Mouse (Mus musculus): ENCODE measurements around the gene Abhd8. TPM values are rescaled to one million over a fixed set of nuclear protein-coding genes. Genes with fewer than 3 reads are reported as not detected.

The Abhd8 gene
- 94.1 TPM for total RNA-seq (2023)

DNA sequence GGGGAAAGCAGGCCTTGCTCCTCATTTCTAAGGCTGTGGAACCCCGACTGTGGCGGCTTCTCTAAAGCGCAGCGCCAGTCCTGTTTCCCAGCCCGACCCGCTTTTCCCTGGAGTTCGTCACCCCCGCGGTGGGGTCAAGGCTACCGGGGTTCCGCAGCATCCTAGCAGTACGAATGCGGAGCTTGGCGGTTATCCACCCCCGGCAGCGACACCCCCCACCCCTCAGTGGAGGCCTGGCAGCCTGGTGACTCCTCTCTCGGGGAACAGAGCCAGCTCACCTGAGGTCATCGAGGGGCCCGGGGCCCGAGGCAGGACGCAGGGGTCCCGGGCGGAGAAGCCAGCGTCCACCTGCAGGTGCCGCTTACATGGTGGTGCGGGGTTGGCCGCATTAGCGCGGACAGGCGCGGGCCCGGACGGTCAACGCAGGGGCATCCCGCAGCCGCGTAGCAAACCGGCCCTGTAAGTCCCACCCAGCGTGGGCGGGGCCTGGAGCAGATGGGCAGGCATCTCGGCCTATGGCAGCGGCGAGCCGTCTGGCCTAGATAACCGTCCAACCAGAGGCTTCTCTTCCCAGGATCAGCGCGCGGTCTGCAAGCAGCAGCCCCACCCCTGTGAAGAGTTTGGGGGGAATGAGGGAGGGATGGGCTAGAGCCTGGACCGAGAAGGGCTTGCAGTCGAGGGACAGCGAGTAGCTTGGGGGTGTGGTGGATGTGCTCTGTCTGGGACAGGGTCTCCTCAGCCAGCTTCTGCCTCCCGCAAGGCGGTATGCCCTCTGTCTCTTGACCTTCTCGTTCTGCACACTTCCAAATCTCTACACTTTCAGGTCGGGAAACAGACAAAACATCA is at the start of gene Abhd8:
Gene Abhd8, minus strand, starts transcription at position 468 of the 846 bp plus-strand sequence.

DNA sequence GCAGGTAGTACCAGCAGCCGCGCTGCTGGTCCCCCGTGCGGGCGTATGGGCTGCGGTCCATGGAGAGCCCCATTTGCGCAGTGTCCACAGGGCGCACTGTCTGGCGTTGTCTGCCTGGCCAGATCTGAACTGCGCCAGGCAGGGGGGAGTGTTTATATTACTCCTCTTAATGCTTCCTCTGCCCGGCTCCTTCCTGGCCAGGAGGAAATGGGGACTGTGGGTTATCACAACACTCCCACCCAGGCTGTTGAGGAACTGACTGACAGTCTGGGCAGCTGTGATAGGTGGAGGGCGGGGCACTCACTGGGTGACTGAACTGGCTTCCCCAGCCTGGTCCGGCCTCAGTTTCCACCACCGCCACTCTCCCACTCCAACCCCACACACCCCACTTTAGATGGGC is 48.2 kb upstream of the Abhd8 start, which contains the start of gene Plvap:
Gene Plvap, minus strand, starts transcription at position 109 of the 400 bp plus-strand sequence.

DNA sequence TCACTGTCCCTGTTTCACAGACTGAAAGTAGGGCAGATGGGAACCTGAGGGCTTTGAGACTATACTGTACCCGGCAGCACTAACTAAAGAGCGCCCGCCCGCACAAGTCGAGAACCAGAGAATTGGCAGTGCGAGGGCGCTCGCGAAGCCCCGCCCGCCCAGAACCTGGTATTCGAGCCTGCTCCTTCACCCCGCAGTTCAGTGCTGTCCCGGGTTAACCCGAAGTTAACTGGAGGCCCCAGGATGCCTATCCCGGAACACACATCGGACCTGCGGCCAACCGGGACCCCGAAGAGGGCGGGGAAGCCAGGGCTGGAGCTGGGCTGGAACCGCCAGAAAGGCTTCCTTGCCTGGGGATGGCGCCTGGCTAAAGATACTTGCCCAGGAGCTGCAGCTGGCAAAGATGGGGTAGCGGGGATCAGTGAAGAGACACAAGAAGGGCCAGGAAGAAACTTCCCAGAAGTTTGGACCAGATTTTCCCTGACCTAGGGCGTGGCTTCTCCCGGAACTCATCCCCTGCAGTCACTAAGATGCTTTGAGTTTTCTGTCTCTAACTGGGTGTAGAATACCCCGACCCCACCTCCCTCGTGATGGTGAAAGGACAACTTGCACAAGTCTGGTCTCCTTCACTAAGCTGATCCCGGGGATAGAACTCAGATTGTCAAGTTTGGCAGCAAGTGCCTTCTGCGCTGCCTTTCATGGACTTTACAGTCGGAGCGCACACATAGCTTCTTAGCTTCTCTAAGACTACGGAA is 24.4 kb upstream of the Abhd8 start, which contains the start of gene Gtpbp3:
Gene Gtpbp3, plus strand, starts transcription at position 413 of the 755 bp plus-strand sequence.

GRCm38 (mm10) chr8:71485142-71486135 is 22.0 kb upstream of the Abhd8 start, which contains the start of gene Ano8:
Gene Ano8 (minus strand): TSS chr8:71485963.

GRCm38 (mm10) chr8:71468916-71469315 is 5.5 kb upstream of the Abhd8 start, which contains the start of gene Dda1:
Gene Dda1 (plus strand): TSS chr8:71469199.

GRCm38 (mm10) chr8:71464513-71465500 is 1.4 kb upstream of the Abhd8 start, which contains the start of gene Mrpl34:
Gene Mrpl34 (plus strand): TSS chr8:71464959.

Other genes with a start within 250 kb of the Abhd8 start
- 140 TPM for gene Myo9b, start 190.9 kb downstream of the Abhd8 start, total RNA-seq (2023)
- 27.1 TPM for gene Haus8, start 190.7 kb downstream of the Abhd8 start, total RNA-seq (2023)
- 295 TPM for gene Use1, start 96.8 kb downstream of the Abhd8 start, total RNA-seq (2023)
- 19.0 TPM for gene Ocel1, start 92.4 kb downstream of the Abhd8 start, total RNA-seq (2023)
- gene Nr2f6, start 81.7 kb downstream of the Abhd8 start, total RNA-seq (2023), result 4.8 TPM
- 0.47 TPM for gene Ushbp1, start 67.9 kb downstream of the Abhd8 start, total RNA-seq (2023)
- 107 TPM for gene Babam1, start 66.8 kb downstream of the Abhd8 start, total RNA-seq (2023)
- gene Ankle1, start 57.6 kb downstream of the Abhd8 start, total RNA-seq (2023), result 1.6 TPM
- gene Mrpl34, start 1.3 kb upstream of the Abhd8 start, total RNA-seq (2023), result 33.8 TPM
- 106 TPM for gene Dda1, start 5.5 kb upstream of the Abhd8 start, total RNA-seq (2023)
- 22.8 TPM for gene Ano8, start 22.3 kb upstream of the Abhd8 start, total RNA-seq (2023)
- 15.5 TPM for gene Gtpbp3, start 24.4 kb upstream of the Abhd8 start, total RNA-seq (2023)
- gene Plvap, start 48.1 kb upstream of the Abhd8 start, total RNA-seq (2023), result 2.1 TPM
- gene Ccdc194, start 62.1 kb upstream of the Abhd8 start, total RNA-seq (2023), result not detected
- gene Bst2, start 73.8 kb upstream of the Abhd8 start, total RNA-seq (2023), result 38.1 TPM
- 32.3 TPM for gene Mvb12a, start 79.3 kb upstream of the Abhd8 start, total RNA-seq (2023)
- gene Tmem221, start 95.2 kb upstream of the Abhd8 start, total RNA-seq (2023), result 0.83 TPM
- gene Nxnl1, start 102.9 kb upstream of the Abhd8 start, total RNA-seq (2023), result not detected
- gene Slc27a1, start 105.2 kb upstream of the Abhd8 start, total RNA-seq (2023), result 6.5 TPM
- 50.8 TPM for gene Pgls, start 128.5 kb upstream of the Abhd8 start, total RNA-seq (2023)
- gene Fam129c, start 134.0 kb upstream of the Abhd8 start, total RNA-seq (2023), result 8.0 TPM
- gene Colgalt1, start 147.3 kb upstream of the Abhd8 start, total RNA-seq (2023), result 56.7 TPM
- 1.7 TPM for gene Unc13a, start 208.1 kb upstream of the Abhd8 start, total RNA-seq (2023)
- gene Jak3, start 212.6 kb upstream of the Abhd8 start, total RNA-seq (2023), result 94.0 TPM
- 52.6 TPM for gene Insl3, start 225.6 kb upstream of the Abhd8 start, total RNA-seq (2023)
- gene B3gnt3, start 238.1 kb upstream of the Abhd8 start, total RNA-seq (2023), result 0.30 TPM